Mouse (Mus musculus) embryo, embryonic 11 days (tissue): ENCODE results near the gene Olfr513.

ENCODE experiments used
- DNase-seq: peaks from one replicate; pipeline ENCODE4 v3.0.0-alpha.2; 2015

The Olfr513 gene

DNA sequence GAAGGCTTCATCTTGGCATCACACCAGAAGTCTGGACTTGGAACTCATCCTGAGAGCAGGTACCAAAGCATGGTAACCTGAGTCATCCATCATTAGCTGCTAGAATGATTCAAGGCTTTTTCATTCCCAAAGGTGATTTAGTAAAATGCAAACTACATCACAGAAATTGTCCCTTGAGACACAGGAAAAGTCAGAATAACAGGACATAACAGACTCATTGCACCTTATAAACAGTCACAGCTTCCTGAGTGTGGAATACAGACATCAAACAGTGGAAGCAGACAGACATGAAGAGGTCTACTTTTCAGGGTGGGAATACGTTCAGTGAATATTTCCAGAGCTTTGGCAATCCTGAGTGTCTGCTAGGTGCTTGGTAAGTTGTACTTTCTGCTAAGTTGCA is at the start of gene Olfr513:
Gene Olfr513, plus strand, starts transcription at position 301 of the 400 bp plus-strand sequence.
- no peak for DNase-seq

DNA sequence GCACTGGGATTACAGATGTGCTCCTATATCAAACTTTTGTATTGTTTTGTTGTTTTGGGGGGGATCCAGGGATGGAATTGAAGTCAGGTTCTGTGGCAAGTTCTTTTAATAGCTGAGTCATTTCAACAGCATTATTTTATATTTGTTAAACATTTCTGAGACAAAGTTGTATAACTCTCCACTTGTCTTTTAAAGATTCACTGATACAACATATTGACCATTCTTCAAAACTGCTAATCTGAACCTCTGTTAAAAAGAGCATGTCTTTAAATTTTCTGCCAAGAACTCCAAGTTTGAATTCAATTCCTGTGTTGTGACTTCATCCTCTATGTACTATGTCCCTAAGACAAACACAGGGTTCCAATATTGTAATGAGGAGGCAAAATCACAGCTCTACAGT is 37.8 kb upstream of the Olfr513 start, which contains the start of gene Olfr512:
Gene Olfr512, plus strand, starts transcription at position 301 of the 400 bp plus-strand sequence.
- DNase-seq, result no peak

GRCm38 (mm10) chr7:108760411-108760810 is 9.6 kb downstream of the Olfr513 start:
- peak; percentile 55 for DNase-seq

DNA sequence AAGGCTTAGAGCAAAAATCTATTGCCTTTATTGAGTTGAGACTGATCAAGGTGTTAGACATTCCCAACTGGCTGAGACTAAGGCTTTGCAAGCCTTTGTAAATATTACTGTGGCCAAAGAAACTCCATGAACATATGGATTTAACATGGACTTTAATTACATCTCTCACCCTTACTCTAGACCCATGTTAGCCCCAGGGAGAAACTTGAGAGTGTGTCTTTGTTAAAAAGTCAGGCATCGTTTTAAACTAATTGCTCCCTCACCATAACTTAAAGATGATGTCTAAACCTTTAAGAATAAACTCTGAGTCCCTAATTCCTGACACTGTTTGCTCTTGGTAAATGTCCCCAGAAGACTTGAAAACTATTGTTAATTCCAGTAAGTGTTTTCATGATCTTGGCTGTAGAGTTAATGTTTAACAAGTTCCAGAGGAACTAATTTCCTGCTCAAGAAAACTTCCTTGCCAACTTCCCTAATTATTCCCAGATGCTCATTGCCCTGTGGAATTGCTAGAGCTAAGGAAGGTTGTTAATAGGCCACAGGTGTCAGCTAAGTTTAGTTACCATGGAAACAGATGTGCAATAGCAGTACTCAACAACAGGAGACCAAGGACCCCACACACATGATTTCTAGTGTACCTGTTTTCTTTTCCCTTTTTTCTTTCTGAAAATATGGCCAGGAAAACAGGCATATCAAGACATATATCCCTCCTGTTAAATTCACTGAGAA is 46.6 kb downstream of the Olfr513 start:
- DNase-seq, result peak; percentile 74
